Mouse (Mus musculus): ENCODE data around the gene Rapgef5. TPM values are rescaled to one million over a fixed set of nuclear protein-coding genes. Genes with fewer than 3 reads are reported as not detected.

The Rapgef5 gene
- polyA plus RNA-seq, 1 experiment from 2014 or later: 7.9 TPM

GRCm38 (mm10) chr12:117736130-117736529 lies 219.9 kb downstream of the Rapgef5 start:
- H3K36me3 ChIP-seq (ENCODE audit: control insufficient read depth, insufficient read depth, low read length): no peaks in the 10 kb centered on the region
- no peak for DNase-seq (ENCODE audit: low spot score)
- no peak overlapping the region for H3K4me3 ChIP-seq (ENCODE audit: low read depth, low read length)
- WGBS: 95% methylated on average over 3 of the region's 3 CpGs
- H3K9ac ChIP-seq (ENCODE audit: low read length): no peak overlapping the region
- H3K27ac ChIP-seq (ENCODE audit: low read depth, low read length): no peak overlapping the region
- no peak for ATAC-seq (replicated peaks; ENCODE audit: low FRiP score)
- H3K9me3 ChIP-seq (ENCODE audit: control insufficient read depth, low read length): no peaks in the 10 kb centered on the region
- no peaks in the 10 kb centered on the region; the same call in 1 of the 2 replicates for H3K27me3 ChIP-seq (ENCODE audit: control insufficient read depth, insufficient read depth, low read length)
- no peak overlapping the region for H3K4me2 ChIP-seq (ENCODE audit: low read depth, low read length, severe bottlenecking)
- no peaks in the 10 kb centered on the region; the same call in 1 of the 2 replicates for H3K4me1 ChIP-seq (replicated peaks; ENCODE audit: control insufficient read depth, insufficient read depth, low read length)

- Histone ChIP-seq H3K9ac (ENCODE audit: low read length) (no peak overlapping the region), H3K27me3 (ENCODE audit: control insufficient read depth, insufficient read depth, low read length) (no peaks in the 10 kb centered on the region; the same call in 1 of the 2 replicates), H3K36me3 (ENCODE audit: control insufficient read depth, insufficient read depth, low read length) (no peaks in the 10 kb centered on the region), H3K4me1 (replicated peaks; ENCODE audit: control insufficient read depth, insufficient read depth, low read length) (no peaks in the 10 kb centered on the region; the same call in 1 of the 2 replicates), H3K9me3 (ENCODE audit: control insufficient read depth, low read length) (no peaks in the 10 kb centered on the region), H3K4me3 (ENCODE audit: low read depth, low read length) (no peak overlapping the region), H3K27ac (ENCODE audit: low read depth, low read length) (no peak overlapping the region), H3K4me2 (ENCODE audit: low read depth, low read length, severe bottlenecking) (no peak overlapping the region)
- 47% methylated on average over 2 of the region's 2 CpGs for WGBS
- DNase-seq (ENCODE audit: low spot score) (no peak), ATAC-seq (replicated peaks; ENCODE audit: low FRiP score) (peak; percentile 82)
These were observed 220.6 kb downstream of the Rapgef5 start for GRCm38 (mm10) chr12:117736928-117737327.

GRCm38 (mm10) chr12:117737332-117738031 lies 221.2 kb downstream of the Rapgef5 start:
- 81% methylated on average over 11 of the region's 11 CpGs for WGBS
- DNase-seq (ENCODE audit: low spot score) (no peak), ATAC-seq (replicated peaks; ENCODE audit: low FRiP score) (peak; percentile 42; the same call in 1 of the 2 replicates)
- H3K4me2 ChIP-seq (ENCODE audit: low read depth, low read length, severe bottlenecking): no peak overlapping the region
- H3K4me3 ChIP-seq (ENCODE audit: low read depth, low read length): no peak overlapping the region
- H3K36me3 ChIP-seq (ENCODE audit: control insufficient read depth, insufficient read depth, low read length): no peaks in the 10 kb centered on the region
- 0 out of 2 replicates have a peak overlapping the region, but pooled peaks have one; percentile 18 for H3K27ac ChIP-seq (ENCODE audit: low read depth, low read length)
- H3K4me1 ChIP-seq (replicated peaks; ENCODE audit: control insufficient read depth, insufficient read depth, low read length): no peaks in the 10 kb centered on the region; the same call in 1 of the 2 replicates
- no peak overlapping the region for H3K9ac ChIP-seq (ENCODE audit: low read length)
- no peaks in the 10 kb centered on the region for H3K9me3 ChIP-seq (ENCODE audit: control insufficient read depth, low read length)
- no peaks in the 10 kb centered on the region for H3K27me3 ChIP-seq (ENCODE audit: control insufficient read depth, insufficient read depth, low read length)

GRCm38 (mm10) chr12:117742487-117742886 lies 226.2 kb downstream of the Rapgef5 start:
- H3K9me3 ChIP-seq (ENCODE audit: control insufficient read depth, low read length): no peaks in the 10 kb centered on the region

GRCm38 (mm10) chr12:117744580-117745483 lies 228.6 kb downstream of the Rapgef5 start:
- ATAC-seq (replicated peaks; ENCODE audit: low FRiP score) (no peak), DNase-seq (ENCODE audit: low spot score) (no peak)
- Histone ChIP-seq H3K36me3 (ENCODE audit: control insufficient read depth, insufficient read depth, low read length) (no peaks in the 10 kb centered on the region), H3K4me1 (replicated peaks; ENCODE audit: control insufficient read depth, insufficient read depth, low read length) (peaks cover 5% of the 10 kb centered on the region; the same call in 1 of the 2 replicates), H3K27me3 (ENCODE audit: control insufficient read depth, insufficient read depth, low read length) (no peaks in the 10 kb centered on the region), H3K9me3 (ENCODE audit: control insufficient read depth, low read length) (no peaks in the 10 kb centered on the region), H3K27ac (ENCODE audit: low read depth, low read length) (no peak overlapping the region), H3K4me3 (ENCODE audit: low read depth, low read length) (no peak overlapping the region), H3K9ac (ENCODE audit: low read length) (no peak overlapping the region), H3K4me2 (ENCODE audit: low read depth, low read length, severe bottlenecking) (no peak overlapping the region)
- 43% methylated on average over 8 of the region's 8 CpGs for WGBS

More at GRCm38 (mm10) chr12:117742487-117742886, 226.2 kb downstream of the Rapgef5 start:
- H3K4me3 ChIP-seq (ENCODE audit: low read depth, low read length): no peak overlapping the region
- H3K4me2 ChIP-seq (ENCODE audit: low read depth, low read length, severe bottlenecking): no peak overlapping the region
- DNase-seq (ENCODE audit: low spot score) (no peak), ATAC-seq (replicated peaks; ENCODE audit: low FRiP score) (no peak)
- H3K9ac ChIP-seq (ENCODE audit: low read length): no peak overlapping the region
- H3K36me3 ChIP-seq (ENCODE audit: control insufficient read depth, insufficient read depth, low read length): no peaks in the 10 kb centered on the region
- H3K27me3 ChIP-seq (ENCODE audit: control insufficient read depth, insufficient read depth, low read length): no peaks in the 10 kb centered on the region
- peaks cover 5% of the 10 kb centered on the region; the same call in 1 of the 2 replicates for H3K4me1 ChIP-seq (replicated peaks; ENCODE audit: control insufficient read depth, insufficient read depth, low read length)
- WGBS: 89% methylated on average over 1 of the region's 1 CpGs
- H3K27ac ChIP-seq (ENCODE audit: low read depth, low read length): no peak overlapping the region

- no peak overlapping the region for H3K4me2 ChIP-seq (ENCODE audit: low read depth, low read length, severe bottlenecking)
- H3K27ac ChIP-seq (ENCODE audit: low read depth, low read length): no peak overlapping the region
- H3K9me3 ChIP-seq (ENCODE audit: control insufficient read depth, low read length): no peaks in the 10 kb centered on the region
- DNase-seq (ENCODE audit: low spot score) (no peak), ATAC-seq (replicated peaks; ENCODE audit: low FRiP score) (no peak)
- no peaks in the 10 kb centered on the region for H3K36me3 ChIP-seq (ENCODE audit: control insufficient read depth, insufficient read depth, low read length)
- 87% methylated on average over 7 of the region's 7 CpGs for WGBS
- H3K4me1 ChIP-seq (replicated peaks; ENCODE audit: control insufficient read depth, insufficient read depth, low read length): peaks cover 5% of the 10 kb centered on the region; the same call in 1 of the 2 replicates
- H3K9ac ChIP-seq (ENCODE audit: low read length): no peak overlapping the region
- no peak overlapping the region for H3K4me3 ChIP-seq (ENCODE audit: low read depth, low read length)
- H3K27me3 ChIP-seq (ENCODE audit: control insufficient read depth, insufficient read depth, low read length): no peaks in the 10 kb centered on the region
These were observed 230.3 kb downstream of the Rapgef5 start for GRCm38 (mm10) chr12:117746611-117747010.

GRCm38 (mm10) chr12:117751045-117751444 lies 234.8 kb downstream of the Rapgef5 start:
- WGBS: 30% methylated on average over 9 of the region's 9 CpGs
- H3K9ac ChIP-seq (ENCODE audit: low read length): no peak overlapping the region
- H3K9me3 ChIP-seq (ENCODE audit: control insufficient read depth, low read length): no peaks in the 10 kb centered on the region
- DNase-seq (ENCODE audit: low spot score) (no peak), ATAC-seq (replicated peaks; ENCODE audit: low FRiP score) (0 out of 2 replicates have a peak, but pooled peaks have one; percentile 53)
- peaks cover 7% of the 10 kb centered on the region; the same call in 1 of the 2 replicates for H3K4me1 ChIP-seq (replicated peaks; ENCODE audit: control insufficient read depth, insufficient read depth, low read length)
- H3K36me3 ChIP-seq (ENCODE audit: control insufficient read depth, insufficient read depth, low read length): no peaks in the 10 kb centered on the region
- no peak overlapping the region for H3K27ac ChIP-seq (ENCODE audit: low read depth, low read length)
- H3K27me3 ChIP-seq (ENCODE audit: control insufficient read depth, insufficient read depth, low read length): no peaks in the 10 kb centered on the region
- peak overlapping the region; percentile 34; the same call in 1 of the 2 replicates for H3K4me2 ChIP-seq (ENCODE audit: low read depth, low read length, severe bottlenecking)
- no peak overlapping the region for H3K4me3 ChIP-seq (ENCODE audit: low read depth, low read length)

All from forebrain, embryonic 11.5 days (tissue).